Mouse (Mus musculus) macrophage (primary cell): ENCODE results near the gene Mmrn1. TPM values are rescaled to one million over a fixed set of nuclear protein-coding genes. Genes with fewer than 3 reads are reported as not detected.
"Not testable (repeated sequence)": the region's sequence is repeated elsewhere in the genome, so short reads cannot be mapped to it uniquely, and the experiment has no call there.

ENCODE experiments used
- H3K27ac ChIP-seq: fragments of 350-480 bp; formaldehyde crosslinking; 2 replicates; pipeline ENCODE4 v1.9.0; 2021
- H3K36me3 ChIP-seq: fragments of 350-480 bp; formaldehyde crosslinking; 2 replicates; pipeline ENCODE4 v1.9.0; 2021; ENCODE audit errors: inconsistent target
- H3K4me3 ChIP-seq: fragments of 350-480 bp; formaldehyde crosslinking; 2 replicates; pipeline ENCODE4 v1.9.0; 2021; ENCODE audit errors: inconsistent target
- H3K79me2 ChIP-seq: fragments of 350-480 bp; formaldehyde crosslinking; 2 replicates; pipeline ENCODE4 v1.9.0; 2021; ENCODE audit errors: inconsistent target
- WGBS: methylation state at CpG from one replicate; pipeline ENCODE4 v1.1.7; 2026; ENCODE audit warnings: inconsistent platforms; ENCODE audit not compliant: missing documents; 5-methylcytosine and 5-hydroxymethylcytosine counted together
- polyA plus RNA-seq: library from polyadenylated mRNA; stranded (reverse); fragments of 250-400 nt; gene quantifications from 3 replicates; pipeline ENCODE4 v1.2.4, GENCODE M21; 2018; ENCODE audit warnings: inconsistent platforms
- total RNA-seq, 78 experiments: library from RNA; depleted of rRNA; stranded (reverse); fragments of 250-400 nt; gene quantifications; 1 replicate in 9 of 78; 2 replicates in 24 of 78; 3 replicates in 43 of 78; 4 replicates in 2 of 78; pipeline ENCODE4 v1.2.4; 2018; ENCODE audit warnings: inconsistent platforms in 56 of 78

The Mmrn1 gene
- total RNA-seq (2018; cell fraction: chromatin; rRNA removed) = under 1 TPM in 9 of 26 experiments, not detected in 17; 0.15 to 0.50 (median 0.23) TPM
- total RNA-seq (2018; cell fraction: cytosol; rRNA removed) = under 1 TPM in 21 of 26 experiments, not detected in 5; 0.03 to 0.14 (median 0.04) TPM
- total RNA-seq (2018; cell fraction: nucleus; rRNA removed) = under 1 TPM in 14 of 26 experiments, not detected in 12; 0.06 to 0.48 (median 0.20) TPM
- 0.15 to 0.40 TPM in 2 of 3 replicates, not detected in the other for polyA plus RNA-seq

- not testable (repeated sequence) for H3K79me2 ChIP-seq, H3K36me3 ChIP-seq, H3K27ac ChIP-seq, H3K4me3 ChIP-seq
- 94% methylated on average over 12 of the region's 20 CpGs for WGBS
Observed at GRCm38 (mm10) chr6:60924676-60925075, at the start of gene Mmrn1. Gene Mmrn1 (plus strand): TSS chr6:60924976.

GRCm38 (mm10) chr6:60880362-60880761 lies 44.4 kb upstream of the Mmrn1 start:
- 83% methylated on average over 7 of the region's 7 CpGs for WGBS
- Histone ChIP-seq H3K4me3 (no peak overlapping the region), H3K79me2 (no peaks in the 10 kb centered on the region), H3K36me3 (no peaks in the 10 kb centered on the region), H3K27ac (no peak overlapping the region)

GRCm38 (mm10) chr6:60881534-60881933 lies 43.2 kb upstream of the Mmrn1 start:
- no peaks in the 10 kb centered on the region for H3K79me2 ChIP-seq
- 61% methylated on average over 2 of the region's 2 CpGs for WGBS
- no peak overlapping the region for H3K27ac ChIP-seq
- H3K36me3 ChIP-seq = no peaks in the 10 kb centered on the region
- H3K4me3 ChIP-seq = no peak overlapping the region

GRCm38 (mm10) chr6:60907272-60907671 lies 17.5 kb upstream of the Mmrn1 start:
- 86% methylated on average over 2 of the region's 2 CpGs for WGBS
- H3K79me2 ChIP-seq = no peaks in the 10 kb centered on the region
- H3K36me3 ChIP-seq = no peaks in the 10 kb centered on the region
- no peak overlapping the region for H3K4me3 ChIP-seq
- no peak overlapping the region for H3K27ac ChIP-seq

- H3K27ac ChIP-seq = no peak overlapping the region
Observed at GRCm38 (mm10) chr6:60931364-60931763, 6.6 kb downstream of the Mmrn1 start.

GRCm38 (mm10) chr6:60934835-60935234 lies 10.1 kb downstream of the Mmrn1 start:
- WGBS = 59% methylated on average over 4 of the region's 4 CpGs
- Histone ChIP-seq H3K4me3 (no peak overlapping the region), H3K36me3 (no peaks in the 10 kb centered on the region), H3K27ac (no peak overlapping the region), H3K79me2 (no peaks in the 10 kb centered on the region)

More at GRCm38 (mm10) chr6:60931364-60931763, 6.6 kb downstream of the Mmrn1 start:
- Histone ChIP-seq H3K36me3 (no peaks in the 10 kb centered on the region), H3K4me3 (no peak overlapping the region), H3K79me2 (no peaks in the 10 kb centered on the region)

- WGBS = 50% methylated on average over 4 of the region's 4 CpGs
- Histone ChIP-seq H3K36me3 (no peaks in the 10 kb centered on the region), H3K79me2 (no peaks in the 10 kb centered on the region), H3K4me3 (no peak overlapping the region), H3K27ac (no peak overlapping the region)
Observed at GRCm38 (mm10) chr6:60935448-60936130, 10.8 kb downstream of the Mmrn1 start.

- Histone ChIP-seq H3K36me3 (no peaks in the 10 kb centered on the region), H3K79me2 (no peaks in the 10 kb centered on the region), H3K27ac (no peak overlapping the region), H3K4me3 (no peak overlapping the region)
- 6% methylated on average over 7 of the region's 7 CpGs for WGBS
Observed at GRCm38 (mm10) chr6:60944178-60944577, 19.4 kb downstream of the Mmrn1 start.

GRCm38 (mm10) chr6:60944621-60945020 lies 19.8 kb downstream of the Mmrn1 start:
- Histone ChIP-seq H3K4me3 (no peak overlapping the region), H3K79me2 (no peaks in the 10 kb centered on the region), H3K27ac (no peak overlapping the region), H3K36me3 (no peaks in the 10 kb centered on the region)
- WGBS = 0% methylated on average over 9 of the region's 9 CpGs

GRCm38 (mm10) chr6:60950415-60950814 lies 25.6 kb downstream of the Mmrn1 start:
- WGBS = 64% methylated on average over 3 of the region's 3 CpGs
- Histone ChIP-seq H3K79me2 (no peaks in the 10 kb centered on the region), H3K4me3 (no peak overlapping the region), H3K27ac (no peak overlapping the region), H3K36me3 (no peaks in the 10 kb centered on the region)

GRCm38 (mm10) chr6:60961285-60961684 lies 36.5 kb downstream of the Mmrn1 start:
- 100% methylated on average over 2 of the region's 2 CpGs for WGBS
- no peaks in the 10 kb centered on the region for H3K79me2 ChIP-seq

GRCm38 (mm10) chr6:60961838-60962237 lies 37.1 kb downstream of the Mmrn1 start:
- Histone ChIP-seq H3K4me3 (no peak overlapping the region), H3K36me3 (no peaks in the 10 kb centered on the region), H3K79me2 (no peaks in the 10 kb centered on the region), H3K27ac (no peak overlapping the region)
- 95% methylated on average over 2 of the region's 2 CpGs for WGBS

More at GRCm38 (mm10) chr6:60961285-60961684, 36.5 kb downstream of the Mmrn1 start:
- no peaks in the 10 kb centered on the region for H3K36me3 ChIP-seq
- no peak overlapping the region for H3K4me3 ChIP-seq
- H3K27ac ChIP-seq = no peak overlapping the region

GRCm38 (mm10) chr6:60962668-60963067 lies 37.9 kb downstream of the Mmrn1 start:
- Histone ChIP-seq H3K36me3 (no peaks in the 10 kb centered on the region), H3K79me2 (no peaks in the 10 kb centered on the region), H3K4me3 (no peak overlapping the region), H3K27ac (no peak overlapping the region)
- 95% methylated on average over 2 of the region's 2 CpGs for WGBS

GRCm38 (mm10) chr6:60963726-60964125 lies 39.0 kb downstream of the Mmrn1 start:
- H3K36me3 ChIP-seq = no peaks in the 10 kb centered on the region
- 83% methylated on average over 1 of the region's 1 CpGs for WGBS
- no peaks in the 10 kb centered on the region for H3K79me2 ChIP-seq
- H3K27ac ChIP-seq = no peak overlapping the region
- H3K4me3 ChIP-seq = no peak overlapping the region

GRCm38 (mm10) chr6:60966931-60967330 lies 42.2 kb downstream of the Mmrn1 start:
- no peaks in the 10 kb centered on the region for H3K79me2 ChIP-seq
- 68% methylated on average over 4 of the region's 4 CpGs for WGBS
- no peaks in the 10 kb centered on the region for H3K36me3 ChIP-seq
- no peak overlapping the region for H3K27ac ChIP-seq
- no peak overlapping the region for H3K4me3 ChIP-seq
